Mouse (Mus musculus): Measurements from ENCODE around the gene Gpn1. TPM values are rescaled to one million over a fixed set of nuclear protein-coding genes. Genes with fewer than 3 reads are reported as not detected.

The Gpn1 gene
- 4.6 TPM for polyA plus RNA-seq (2015; fragmentation: Illumina TruSeq; extraction: RNeasy Lipid Tissue Mini Kit (QIAGEN cat#74804); ENCODE audit: insufficient read depth, low read depth, low replicate concordance)

DNA sequence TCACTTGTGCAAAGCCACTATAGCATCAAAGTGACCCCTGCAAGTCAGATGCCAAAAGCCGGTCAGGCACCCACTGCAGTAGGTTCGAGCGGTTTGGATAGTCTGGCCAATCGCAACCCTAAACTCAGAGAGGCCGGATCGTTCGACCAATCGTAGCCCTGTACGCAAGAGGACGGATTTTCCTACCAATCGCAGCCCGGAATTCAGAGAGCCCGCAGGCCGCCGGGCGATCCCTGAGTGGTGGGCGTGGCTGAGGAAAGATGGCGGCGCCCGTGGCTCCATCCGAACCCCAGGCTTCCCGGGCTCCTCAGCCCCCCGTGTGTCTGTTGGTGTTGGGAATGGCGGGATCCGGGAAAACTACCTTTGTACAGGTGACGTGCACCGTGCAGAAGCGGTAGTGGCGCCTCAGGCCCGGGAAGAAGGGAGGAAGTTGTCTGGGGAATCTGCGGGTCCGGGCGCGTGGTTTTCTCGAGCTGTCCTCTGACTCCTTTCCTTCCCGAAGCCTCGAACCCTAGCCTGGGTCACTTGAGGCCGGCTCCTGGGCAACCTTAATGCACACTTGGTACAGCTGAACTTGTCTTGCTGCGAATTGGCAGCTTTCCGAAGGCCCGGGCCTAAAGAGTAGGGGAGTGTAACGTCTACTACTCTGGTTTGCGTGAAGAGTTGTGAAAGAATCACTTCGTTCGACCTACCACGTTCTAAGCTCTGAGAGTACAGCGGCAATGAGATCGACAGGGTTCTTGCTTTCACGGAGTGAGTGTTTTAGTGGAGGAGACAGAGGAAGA lies at the start of gene Gpn1:
Gene Gpn1 (plus strand): TSS at position 229 of the 785 bp plus-strand sequence.

GRCm38 (mm10) chr5:31451878-31452561 lies 42.5 kb upstream of the Gpn1 start, which contains the start of gene Zfp512:
Zfp512 (plus strand) TSS chr5:31452431.

DNA sequence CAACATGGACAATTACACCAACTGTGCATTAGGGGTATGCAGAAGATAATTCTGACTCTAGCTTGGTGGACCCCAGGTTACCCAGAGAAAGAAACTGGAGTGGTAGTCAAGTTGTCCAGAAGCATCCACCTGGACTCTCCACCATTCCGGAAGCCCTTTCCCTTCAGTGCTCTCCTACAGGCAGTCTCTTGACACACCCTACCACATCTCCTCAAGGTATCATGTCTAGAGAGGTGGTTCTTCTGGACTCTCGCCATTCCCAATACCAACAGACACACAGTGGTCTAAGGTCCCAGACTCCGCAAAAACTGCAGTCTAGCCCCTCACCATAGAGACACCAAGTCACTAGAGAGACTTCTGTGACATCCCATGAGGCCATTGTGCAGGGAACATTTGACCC lies 9.1 kb upstream of the Gpn1 start, which contains the start of gene 4930548H24Rik:
Gene 4930548H24Rik (plus strand): TSS at position 301 of the 400 bp plus-strand sequence.

GRCm38 (mm10) chr5:31526354-31527116 lies 32.0 kb downstream of the Gpn1 start, which contains the start of gene Slc4a1ap:
Slc4a1ap (plus strand) TSS chr5:31526995.

DNA sequence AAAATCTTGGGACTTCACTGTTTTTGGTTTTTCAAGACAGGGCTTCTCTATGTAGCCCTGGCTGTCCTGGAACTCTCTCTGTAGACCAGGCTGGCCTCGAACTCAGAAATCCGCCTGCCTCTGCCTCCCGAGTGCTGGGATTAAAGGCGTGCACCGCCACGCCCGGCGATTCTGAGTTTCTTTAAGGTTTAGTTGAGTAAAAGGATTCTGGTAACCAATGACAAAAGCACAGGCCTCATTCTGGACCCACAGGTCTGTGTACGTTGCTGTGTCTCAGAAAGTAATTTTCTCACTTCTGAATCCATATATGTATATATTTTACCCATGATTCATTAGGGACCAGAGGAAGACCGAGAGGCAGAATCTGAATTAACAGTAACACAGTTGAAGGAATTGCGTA lies 33.2 kb downstream of the Gpn1 start, which contains the start of gene Supt7l:
Gene Supt7l (minus strand): TSS at position 101 of the 400 bp plus-strand sequence.

Other genes with a start within 250 kb of the Gpn1 start
- 9.0 TPM for gene Krtcap3, start 243.1 kb upstream of the Gpn1 start, polyA plus RNA-seq (2015; fragmentation: Illumina TruSeq; extraction: RNeasy Lipid Tissue Mini Kit (QIAGEN cat#74804); ENCODE audit: insufficient read depth, low read depth, low replicate concordance)
- gene Ift172, start 203.6 kb upstream of the Gpn1 start, polyA plus RNA-seq (2015; fragmentation: Illumina TruSeq; extraction: RNeasy Lipid Tissue Mini Kit (QIAGEN cat#74804); ENCODE audit: insufficient read depth, low read depth, low replicate concordance), result 20.7 TPM
- 2.1 TPM for gene Fndc4, start 198.7 kb upstream of the Gpn1 start, polyA plus RNA-seq (2015; fragmentation: Illumina TruSeq; extraction: RNeasy Lipid Tissue Mini Kit (QIAGEN cat#74804); ENCODE audit: insufficient read depth, low read depth, low replicate concordance)
- 1.1 TPM for gene Gckr, start 197.3 kb upstream of the Gpn1 start, polyA plus RNA-seq (2015; fragmentation: Illumina TruSeq; extraction: RNeasy Lipid Tissue Mini Kit (QIAGEN cat#74804); ENCODE audit: insufficient read depth, low read depth, low replicate concordance)
- 7.0 TPM for gene Zfp512, start 42.3 kb upstream of the Gpn1 start, polyA plus RNA-seq (2015; fragmentation: Illumina TruSeq; extraction: RNeasy Lipid Tissue Mini Kit (QIAGEN cat#74804); ENCODE audit: insufficient read depth, low read depth, low replicate concordance)
- not detected for gene 4930548H24Rik, start 9.0 kb upstream of the Gpn1 start, polyA plus RNA-seq (2015; fragmentation: Illumina TruSeq; extraction: RNeasy Lipid Tissue Mini Kit (QIAGEN cat#74804); ENCODE audit: insufficient read depth, low read depth, low replicate concordance)
- 11.1 TPM for gene Slc4a1ap, start 32.3 kb downstream of the Gpn1 start, polyA plus RNA-seq (2015; fragmentation: Illumina TruSeq; extraction: RNeasy Lipid Tissue Mini Kit (QIAGEN cat#74804); ENCODE audit: insufficient read depth, low read depth, low replicate concordance)
- 3.5 TPM for gene Supt7l, start 33.1 kb downstream of the Gpn1 start, polyA plus RNA-seq (2015; fragmentation: Illumina TruSeq; extraction: RNeasy Lipid Tissue Mini Kit (QIAGEN cat#74804); ENCODE audit: insufficient read depth, low read depth, low replicate concordance)
- 35.6 TPM for gene Mrpl33, start 102.2 kb downstream of the Gpn1 start, polyA plus RNA-seq (2015; fragmentation: Illumina TruSeq; extraction: RNeasy Lipid Tissue Mini Kit (QIAGEN cat#74804); ENCODE audit: insufficient read depth, low read depth, low replicate concordance)
- 2.3 TPM for gene Rbks, start 202.9 kb downstream of the Gpn1 start, polyA plus RNA-seq (2015; fragmentation: Illumina TruSeq; extraction: RNeasy Lipid Tissue Mini Kit (QIAGEN cat#74804); ENCODE audit: insufficient read depth, low read depth, low replicate concordance)
- gene Babam2, start 202.9 kb downstream of the Gpn1 start, polyA plus RNA-seq (2015; fragmentation: Illumina TruSeq; extraction: RNeasy Lipid Tissue Mini Kit (QIAGEN cat#74804); ENCODE audit: insufficient read depth, low read depth, low replicate concordance), result 11.2 TPM

Data from pancreas, adult 10 weeks (tissue).